Mouse (Mus musculus): ENCODE data around the gene Foxd1. TPM values are rescaled to one million over a fixed set of nuclear protein-coding genes. Genes with fewer than 3 reads are reported as not detected.
A peak's percentile ranks its signal among the peaks of the same experiment; 100 is the strongest.

Gene Foxd1
- polyA plus RNA-seq, 1 experiment, result not detected

DNA sequence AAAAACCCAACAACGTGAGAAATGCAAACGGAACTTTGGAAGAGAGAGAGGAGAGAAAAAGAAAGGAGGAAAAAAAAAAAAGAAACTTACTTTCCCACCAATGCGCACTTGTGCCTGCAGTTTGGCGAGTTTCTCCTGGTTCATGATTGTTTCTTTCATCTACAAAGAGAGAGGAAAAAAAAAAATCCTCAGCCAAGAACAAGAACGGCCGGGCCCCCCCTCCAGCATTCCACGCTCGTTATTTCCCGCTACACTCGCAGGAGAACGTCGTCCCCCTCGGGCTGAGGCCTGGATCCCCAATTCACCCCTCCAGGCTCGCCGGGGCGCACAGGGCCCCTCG, 37.9 kb upstream of the Foxd1 start:
- Histone ChIP-seq H3K4me1 (ENCODE audit: control insufficient read depth, insufficient read depth, low read length) (no peaks in the 10 kb centered on the region), H3K4me3 (ENCODE audit: insufficient read depth, low read depth, low read length) (peak overlapping the region; percentile 100), H3K27ac (ENCODE audit: insufficient read depth, low read depth, low read length) (no peak overlapping the region)
- WGBS, result 0% methylated on average over 17 of the region's 17 CpGs
- TF ChIP-seq CTCF (IDR thresholded peaks at IDR 0.05; ENCODE audit: insufficient read depth, low read depth, low read length), result no peak
- no peak for TF ChIP-seq POLR2A (IDR thresholded peaks at IDR 0.05; ENCODE audit: insufficient read depth, low read depth, low read length)

DNA sequence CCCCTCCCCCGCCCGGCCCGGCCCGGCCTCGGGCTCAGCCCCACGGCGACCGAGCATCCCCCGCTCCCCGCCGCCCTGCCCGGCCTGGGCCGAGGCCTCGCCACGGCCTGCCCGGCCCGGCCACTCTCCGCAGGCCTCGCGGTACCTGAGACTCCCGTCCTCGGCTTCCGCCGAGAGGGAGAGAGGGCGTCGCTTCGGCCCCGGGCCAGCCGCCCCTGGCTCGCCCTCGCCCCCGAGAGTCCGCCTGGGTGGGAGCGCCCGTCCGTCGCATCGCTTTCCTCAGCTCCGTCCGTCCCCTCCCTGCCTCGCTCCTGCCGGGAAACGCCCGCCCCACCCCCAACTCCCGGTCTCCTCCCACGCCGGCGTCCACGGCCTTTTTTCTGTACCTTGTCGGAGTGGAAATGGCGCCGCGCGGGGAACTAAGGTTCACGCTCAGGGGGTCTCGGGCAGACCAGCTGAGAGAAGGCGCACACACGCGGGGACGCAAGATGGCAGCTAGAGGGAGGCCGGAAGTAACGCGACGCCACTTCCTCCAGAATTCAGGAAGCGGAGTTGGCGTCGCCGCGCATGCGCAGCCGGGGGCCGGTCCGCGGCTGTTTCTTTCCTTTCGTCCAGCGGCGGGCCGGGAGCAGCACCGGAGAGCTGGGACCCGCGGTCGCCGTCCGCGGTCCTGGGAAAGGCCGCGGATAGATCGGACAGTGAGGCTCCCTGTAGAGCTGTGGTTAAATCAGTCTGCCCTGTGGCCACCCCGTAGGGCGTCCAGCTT, 37.4 kb upstream of the Foxd1 start, which contains the start of gene Btf3:
Gene Btf3 (minus strand): TSS at position 527 of the 766 bp plus-strand sequence.
- WGBS, result under 1% methylated on average over 90 of the region's 90 CpGs
- peak within 1 kb of the TSS; percentile 84 for H3K27ac ChIP-seq (ENCODE audit: insufficient read depth, low read depth, low read length)
- TF ChIP-seq CTCF (IDR thresholded peaks at IDR 0.05; ENCODE audit: insufficient read depth, low read depth, low read length) (peak; percentile 28), POLR2A (IDR thresholded peaks at IDR 0.05; ENCODE audit: insufficient read depth, low read depth, low read length) (peak; percentile 87)
- H3K4me3 ChIP-seq (ENCODE audit: insufficient read depth, low read depth, low read length), result peak within 1 kb of the TSS; percentile 100
- H3K4me1 ChIP-seq (ENCODE audit: control insufficient read depth, insufficient read depth, low read length), result no peaks in the 10 kb centered on the region

DNA sequence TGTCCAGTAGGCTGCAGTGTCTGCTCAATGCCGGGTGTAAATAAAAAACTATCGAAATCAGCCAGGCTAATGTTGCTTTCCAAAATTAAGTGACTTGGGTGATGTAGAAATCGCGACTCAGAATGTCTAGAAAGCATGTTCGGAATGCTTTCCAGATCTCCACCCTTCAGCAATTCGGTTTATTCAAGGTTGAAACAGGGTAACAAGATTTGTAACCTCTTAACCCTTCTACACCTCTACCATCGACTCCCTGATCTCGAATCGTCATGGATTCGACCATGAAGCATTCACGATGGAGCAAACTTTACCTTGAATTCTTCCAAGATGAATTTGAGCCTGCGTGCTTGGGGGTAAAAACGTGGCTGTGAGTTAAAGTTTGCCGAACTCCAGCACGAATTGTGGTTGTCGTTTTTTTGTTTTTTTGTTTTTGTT, 36.8 kb upstream of the Foxd1 start:
- Histone ChIP-seq H3K4me1 (ENCODE audit: control insufficient read depth, insufficient read depth, low read length) (no peaks in the 10 kb centered on the region), H3K4me3 (ENCODE audit: insufficient read depth, low read depth, low read length) (peak overlapping the region; percentile 100), H3K27ac (ENCODE audit: insufficient read depth, low read depth, low read length) (peak overlapping the region; percentile 69)
- under 1% methylated on average over 16 of the region's 16 CpGs for WGBS
- TF ChIP-seq POLR2A (IDR thresholded peaks at IDR 0.05; ENCODE audit: insufficient read depth, low read depth, low read length) (no peak), CTCF (IDR thresholded peaks at IDR 0.05; ENCODE audit: insufficient read depth, low read depth, low read length) (no peak)

DNA sequence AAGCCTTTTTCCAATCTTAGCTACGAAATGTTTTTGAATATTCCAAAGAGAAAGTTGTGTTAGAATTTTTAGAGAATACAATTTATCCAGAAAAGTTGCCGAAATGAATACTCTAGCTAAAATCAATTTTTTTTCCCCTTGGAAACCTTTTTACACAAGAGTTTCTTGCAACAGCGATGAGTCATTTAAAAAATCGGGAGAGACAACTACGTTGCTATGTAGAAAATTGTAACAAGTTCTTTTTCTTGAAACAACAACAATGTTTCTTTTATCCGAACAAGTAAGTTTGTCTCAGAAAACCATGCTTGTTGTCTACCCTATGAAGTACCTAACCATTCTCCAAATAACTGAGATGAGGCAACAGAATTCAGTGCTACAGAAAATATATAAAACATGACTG, 36.1 kb upstream of the Foxd1 start:
- H3K4me3 ChIP-seq (ENCODE audit: insufficient read depth, low read depth, low read length), result no peak overlapping the region

DNA sequence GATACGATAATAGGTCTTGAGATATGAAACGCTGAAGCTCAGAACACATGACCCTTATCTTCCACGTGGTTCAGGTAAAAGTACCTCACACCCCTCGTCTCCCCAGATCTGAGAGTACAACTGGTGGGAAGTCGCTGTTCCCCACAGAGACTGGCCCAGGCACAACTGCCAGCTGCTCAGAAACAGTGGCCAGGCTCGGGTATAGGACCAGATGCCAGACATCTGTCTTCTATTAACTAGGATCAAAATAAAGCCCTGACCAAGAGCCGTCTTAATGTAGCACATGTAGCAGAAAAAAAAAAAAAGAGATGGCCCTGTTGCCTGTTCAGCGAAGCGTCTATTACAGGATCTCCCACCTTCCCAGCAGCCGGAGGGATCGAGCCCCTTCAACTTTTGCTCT, 29.0 kb upstream of the Foxd1 start:
- 85% methylated on average over 11 of the region's 11 CpGs for WGBS
- Histone ChIP-seq H3K4me3 (ENCODE audit: insufficient read depth, low read depth, low read length) (no peak overlapping the region), H3K4me1 (ENCODE audit: control insufficient read depth, insufficient read depth, low read length) (no peaks in the 10 kb centered on the region), H3K27ac (ENCODE audit: insufficient read depth, low read depth, low read length) (no peak overlapping the region)
- TF ChIP-seq POLR2A (IDR thresholded peaks at IDR 0.05; ENCODE audit: insufficient read depth, low read depth, low read length) (no peak), CTCF (IDR thresholded peaks at IDR 0.05; ENCODE audit: insufficient read depth, low read depth, low read length) (no peak)

More for the DNA sequence above, 36.1 kb upstream of the Foxd1 start:
- TF ChIP-seq CTCF (IDR thresholded peaks at IDR 0.05; ENCODE audit: insufficient read depth, low read depth, low read length), result no peak
- TF ChIP-seq POLR2A (IDR thresholded peaks at IDR 0.05; ENCODE audit: insufficient read depth, low read depth, low read length), result no peak
- Histone ChIP-seq H3K27ac (ENCODE audit: insufficient read depth, low read depth, low read length) (no peak overlapping the region), H3K4me1 (ENCODE audit: control insufficient read depth, insufficient read depth, low read length) (no peaks in the 10 kb centered on the region)
- 70% methylated on average over 6 of the region's 6 CpGs for WGBS

GRCm38 (mm10) chr13:98332106-98332505, 21.9 kb upstream of the Foxd1 start:
- WGBS, result 36% methylated on average over 2 of the region's 2 CpGs
- Histone ChIP-seq H3K4me1 (ENCODE audit: control insufficient read depth, insufficient read depth, low read length) (no peaks in the 10 kb centered on the region), H3K4me3 (ENCODE audit: insufficient read depth, low read depth, low read length) (no peak overlapping the region), H3K27ac (ENCODE audit: insufficient read depth, low read depth, low read length) (no peak overlapping the region)
- no peak for TF ChIP-seq POLR2A (IDR thresholded peaks at IDR 0.05; ENCODE audit: insufficient read depth, low read depth, low read length)
- TF ChIP-seq CTCF (IDR thresholded peaks at IDR 0.05; ENCODE audit: insufficient read depth, low read depth, low read length), result no peak

DNA sequence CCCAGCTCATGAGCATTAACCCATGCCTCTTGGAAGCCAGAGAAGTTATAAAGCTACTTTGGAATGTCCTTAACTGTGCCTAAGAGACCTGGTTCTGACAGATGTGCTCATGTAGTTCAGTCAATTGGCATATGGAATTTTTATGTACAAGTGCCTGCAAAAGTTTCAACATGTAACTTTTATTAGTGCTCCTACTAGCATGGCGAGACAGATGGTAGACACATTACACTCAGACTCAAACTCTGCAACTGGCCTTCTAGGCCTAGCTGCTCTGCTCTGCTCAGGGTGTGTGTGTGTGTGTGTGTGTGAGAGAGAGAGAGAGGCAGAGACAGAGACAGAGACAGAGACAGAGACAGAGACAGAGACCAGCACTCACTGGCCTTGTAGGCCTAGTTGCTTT, 17.8 kb upstream of the Foxd1 start:
- H3K4me1 ChIP-seq (ENCODE audit: control insufficient read depth, insufficient read depth, low read length), result no peaks in the 10 kb centered on the region
- H3K27ac ChIP-seq (ENCODE audit: insufficient read depth, low read depth, low read length), result no peak overlapping the region
- WGBS, result 91% methylated on average over 1 of the region's 1 CpGs
- TF ChIP-seq CTCF (IDR thresholded peaks at IDR 0.05; ENCODE audit: insufficient read depth, low read depth, low read length), result no peak
- no peak for TF ChIP-seq POLR2A (IDR thresholded peaks at IDR 0.05; ENCODE audit: insufficient read depth, low read depth, low read length)
- H3K4me3 ChIP-seq (ENCODE audit: insufficient read depth, low read depth, low read length), result no peak overlapping the region

GRCm38 (mm10) chr13:98340506-98340905, 13.5 kb upstream of the Foxd1 start:
- no peak overlapping the region for H3K4me3 ChIP-seq (ENCODE audit: insufficient read depth, low read depth, low read length)
- WGBS, result 72% methylated on average over 5 of the region's 5 CpGs
- no peak overlapping the region for H3K27ac ChIP-seq (ENCODE audit: insufficient read depth, low read depth, low read length)
- TF ChIP-seq POLR2A (IDR thresholded peaks at IDR 0.05; ENCODE audit: insufficient read depth, low read depth, low read length), result no peak
- no peak for TF ChIP-seq CTCF (IDR thresholded peaks at IDR 0.05; ENCODE audit: insufficient read depth, low read depth, low read length)
- H3K4me1 ChIP-seq (ENCODE audit: control insufficient read depth, insufficient read depth, low read length), result no peaks in the 10 kb centered on the region

DNA sequence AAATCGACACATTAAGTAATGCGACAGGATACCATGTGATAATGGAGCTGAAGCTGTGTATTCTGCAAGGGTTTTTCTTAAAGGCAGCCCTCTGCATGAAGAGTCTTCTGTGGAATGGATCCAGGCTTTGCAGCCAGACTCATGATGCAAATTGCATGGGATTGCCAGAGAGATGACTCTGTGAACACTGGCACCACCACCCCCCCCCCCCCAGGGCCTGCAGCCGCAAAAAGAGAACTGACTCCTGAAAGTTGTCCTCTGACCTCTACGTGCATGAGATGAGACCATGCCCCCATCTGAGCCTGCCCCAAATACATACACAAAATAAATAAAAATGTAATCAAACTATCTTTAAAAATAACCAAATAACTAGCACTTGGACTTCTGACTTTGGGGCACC, 4.6 kb upstream of the Foxd1 start:
- Histone ChIP-seq H3K4me3 (ENCODE audit: insufficient read depth, low read depth, low read length) (no peak overlapping the region), H3K4me1 (ENCODE audit: control insufficient read depth, insufficient read depth, low read length) (peaks cover 5% of the 10 kb centered on the region), H3K27ac (ENCODE audit: insufficient read depth, low read depth, low read length) (no peak overlapping the region)
- TF ChIP-seq CTCF (IDR thresholded peaks at IDR 0.05; ENCODE audit: insufficient read depth, low read depth, low read length) (no peak), POLR2A (IDR thresholded peaks at IDR 0.05; ENCODE audit: insufficient read depth, low read depth, low read length) (no peak)
- WGBS, result 82% methylated on average over 4 of the region's 4 CpGs
